Mouse (Mus musculus) liver, embryonic 16.5 days (tissue): ENCODE results near the gene Lpcat1. TPM values are rescaled to one million over a fixed set of nuclear protein-coding genes. Genes with fewer than 3 reads are reported as not detected.
A peak's percentile ranks its signal among the peaks of the same experiment; 100 is the strongest.

ENCODE experiments used
- ATAC-seq: fragments of 200-750 bp; cut with Nextera tagmentation; 2 replicates; pipeline ENCODE4 v1.8.0; 2017; ENCODE audit warnings: low read depth, mild to moderate bottlenecking, moderate number of reproducible peaks, moderate library complexity
- H3K27ac ChIP-seq: fragments of 300-500 bp; sonication (generic); 2 replicates; pipeline ENCODE4 v1.5.1; 2014; ENCODE audit warnings: mild to moderate bottlenecking, low read length
- H3K27me3 ChIP-seq: fragments of 300-500 bp; sonication (generic); 2 replicates; pipeline ENCODE4 v1.6.1; 2014; ENCODE audit warnings: low read depth, low read length, mixed read lengths; ENCODE audit not compliant: control insufficient read depth, insufficient read depth
- H3K36me3 ChIP-seq: fragments of 300-500 bp; sonication (generic); 2 replicates; pipeline ENCODE4 v1.6.1; 2014; ENCODE audit warnings: mild to moderate bottlenecking; ENCODE audit not compliant: control insufficient read depth, insufficient read depth
- H3K4me1 ChIP-seq: fragments of 300-500 bp; sonication (generic); 2 replicates; pipeline ENCODE4 v1.6.1; 2014; ENCODE audit warnings: low read depth, low read length, mixed read lengths; ENCODE audit not compliant: control insufficient read depth
- H3K4me2 ChIP-seq: fragments of 300-500 bp; sonication (generic); 2 replicates; pipeline ENCODE4 v1.6.1; 2014; ENCODE audit warnings: low read depth, low read length, mixed read lengths
- H3K4me3 ChIP-seq: fragments of 300-500 bp; sonication (generic); 2 replicates; pipeline ENCODE4 v1.5.1; 2014; ENCODE audit warnings: low read depth, mild to moderate bottlenecking, low read length
- H3K9ac ChIP-seq: fragments of 300-500 bp; sonication (generic); 2 replicates; pipeline ENCODE4 v1.6.1; 2014; ENCODE audit warnings: low read depth, low read length
- H3K9me3 ChIP-seq: fragments of 300-500 bp; sonication (generic); replicated peaks from 2 replicates; pipeline ENCODE4 v1.6.1; 2016; ENCODE audit warnings: low read length; ENCODE audit not compliant: control insufficient read depth
- WGBS: fragments of 180-500 bp; shearing (Covaris S2); extraction: QIAGEN DNeasy Blood & Tissue Kit; methylation state at CpG from one replicate; pipeline ENCODE4 v1.1.7; 2014; ENCODE audit not compliant: insufficient replicate concordance; 5-methylcytosine and 5-hydroxymethylcytosine counted together
- polyA plus RNA-seq: library from polyadenylated mRNA; unstranded; fragments of >200 nt; fragmentation: Nextera tagmentation; extraction: Ambion mirVana; gene quantifications from 2 replicates; pipeline ENCODE4 v1.2.1, GENCODE M21; 2015

The Lpcat1 gene
- polyA plus RNA-seq, 1 experiment from 2014 or later, result 64.7 TPM

GRCm38 (mm10) chr13:73453503-73454217 is 13.3 kb upstream of the Lpcat1 start:
- ATAC-seq, result no peak
- Histone ChIP-seq H3K9me3 (no peaks in the 10 kb centered on the region), H3K27me3 (no peaks in the 10 kb centered on the region), H3K9ac (no peak overlapping the region), H3K4me3 (no peak overlapping the region), H3K36me3 (no peaks in the 10 kb centered on the region), H3K4me2 (no peak overlapping the region), H3K27ac (no peak overlapping the region), H3K4me1 (peaks cover 7% of the 10 kb centered on the region)
- WGBS, result 74% methylated on average over 3 of the region's 3 CpGs

- no peaks in the 10 kb centered on the region for H3K9me3 ChIP-seq
- peaks cover 15% of the 10 kb centered on the region for H3K4me1 ChIP-seq
- no peak for ATAC-seq
- no peak overlapping the region for H3K4me3 ChIP-seq
- no peaks in the 10 kb centered on the region for H3K27me3 ChIP-seq
- H3K4me2 ChIP-seq, result no peak overlapping the region
- no peak overlapping the region for H3K9ac ChIP-seq
- H3K27ac ChIP-seq, result no peak overlapping the region
- no peaks in the 10 kb centered on the region for H3K36me3 ChIP-seq
- 68% methylated on average over 3 of the region's 3 CpGs for WGBS
These were observed 11.7 kb upstream of the Lpcat1 start for GRCm38 (mm10) chr13:73455328-73455727.

GRCm38 (mm10) chr13:73457301-73457700 is 9.7 kb upstream of the Lpcat1 start:
- Histone ChIP-seq H3K4me2 (no peak overlapping the region), H3K9me3 (no peaks in the 10 kb centered on the region), H3K27me3 (no peaks in the 10 kb centered on the region), H3K27ac (no peak overlapping the region), H3K36me3 (no peaks in the 10 kb centered on the region), H3K4me3 (no peak overlapping the region), H3K4me1 (peaks cover 11% of the 10 kb centered on the region), H3K9ac (no peak overlapping the region)
- 85% methylated on average over 4 of the region's 4 CpGs for WGBS
- no peak for ATAC-seq

- Histone ChIP-seq H3K9ac (no peak overlapping the region), H3K36me3 (no peaks in the 10 kb centered on the region), H3K4me1 (peaks cover 11% of the 10 kb centered on the region), H3K27me3 (no peaks in the 10 kb centered on the region), H3K4me3 (no peak overlapping the region), H3K4me2 (no peak overlapping the region), H3K9me3 (no peaks in the 10 kb centered on the region), H3K27ac (no peak overlapping the region)
- WGBS, result 63% methylated on average over 2 of the region's 2 CpGs
- ATAC-seq, result no peak
These were observed 9.3 kb upstream of the Lpcat1 start for GRCm38 (mm10) chr13:73457741-73458140.

GRCm38 (mm10) chr13:73458719-73459118 is 8.3 kb upstream of the Lpcat1 start:
- Histone ChIP-seq H3K27me3 (no peaks in the 10 kb centered on the region), H3K4me2 (no peak overlapping the region), H3K4me3 (no peak overlapping the region), H3K9ac (no peak overlapping the region), H3K27ac (peak overlapping the region; percentile 12; the same call in 1 of the 2 replicates), H3K4me1 (peaks cover 11% of the 10 kb centered on the region), H3K36me3 (no peaks in the 10 kb centered on the region), H3K9me3 (no peaks in the 10 kb centered on the region)
- ATAC-seq, result no peak
- WGBS, result 65% methylated on average over 5 of the region's 5 CpGs

GRCm38 (mm10) chr13:73459189-73459850 is 7.7 kb upstream of the Lpcat1 start:
- Histone ChIP-seq H3K27me3 (no peaks in the 10 kb centered on the region), H3K4me3 (no peak overlapping the region), H3K27ac (peak overlapping the region; percentile 12; the same call in 1 of the 2 replicates), H3K4me2 (no peak overlapping the region), H3K9ac (no peak overlapping the region), H3K36me3 (no peaks in the 10 kb centered on the region), H3K4me1 (peaks cover 11% of the 10 kb centered on the region), H3K9me3 (no peaks in the 10 kb centered on the region)
- ATAC-seq, result peak; percentile 32; the same call in 1 of the 2 replicates
- WGBS, result 21% methylated on average over 7 of the region's 7 CpGs

GRCm38 (mm10) chr13:73461551-73461950 is 5.4 kb upstream of the Lpcat1 start:
- no peak overlapping the region for H3K27ac ChIP-seq
- H3K27me3 ChIP-seq, result no peaks in the 10 kb centered on the region
- no peaks in the 10 kb centered on the region for H3K9me3 ChIP-seq
- ATAC-seq, result no peak
- H3K4me2 ChIP-seq, result no peak overlapping the region
- peaks cover 20% of the 10 kb centered on the region for H3K4me1 ChIP-seq
- no peak overlapping the region for H3K4me3 ChIP-seq
- H3K36me3 ChIP-seq, result no peaks in the 10 kb centered on the region
- no peak overlapping the region for H3K9ac ChIP-seq

- ATAC-seq, result no peak
- Histone ChIP-seq H3K9ac (no peak overlapping the region), H3K27ac (peak overlapping the region; percentile 18; the same call in 1 of the 2 replicates), H3K9me3 (no peaks in the 10 kb centered on the region), H3K27me3 (no peaks in the 10 kb centered on the region), H3K4me3 (no peak overlapping the region), H3K36me3 (no peaks in the 10 kb centered on the region), H3K4me2 (no peak overlapping the region), H3K4me1 (peaks cover 24% of the 10 kb centered on the region)
- WGBS, result 29% methylated on average over 2 of the region's 2 CpGs
These were observed 1.8 kb upstream of the Lpcat1 start for GRCm38 (mm10) chr13:73465156-73465555.

- no peak for ATAC-seq
- peaks cover 8% of the 10 kb centered on the region for H3K36me3 ChIP-seq
- WGBS, result 55% methylated on average over 3 of the region's 3 CpGs
- no peaks in the 10 kb centered on the region for H3K27me3 ChIP-seq
- H3K27ac ChIP-seq, result peak overlapping the region; percentile 98
- peak overlapping the region; percentile 73; the same call in 1 of the 2 replicates for H3K4me2 ChIP-seq
- H3K4me3 ChIP-seq, result no peak overlapping the region
- H3K9me3 ChIP-seq, result no peaks in the 10 kb centered on the region
- peaks cover 37% of the 10 kb centered on the region for H3K4me1 ChIP-seq
- peak overlapping the region; percentile 33; the same call in 1 of the 2 replicates for H3K9ac ChIP-seq
These were observed 586 bp upstream of the Lpcat1 start for GRCm38 (mm10) chr13:73466411-73466810.
